Mouse (Mus musculus) spleen, adult 18-20 months (tissue): ENCODE results near the gene Crebrf.

Source experiments
- DNase-seq, 2 experiments: peaks; one replicate each; pipeline ENCODE4 v3.0.0; 2022; ENCODE audit warnings: mixed read lengths in 2 of 2

The Crebrf gene

DNA sequence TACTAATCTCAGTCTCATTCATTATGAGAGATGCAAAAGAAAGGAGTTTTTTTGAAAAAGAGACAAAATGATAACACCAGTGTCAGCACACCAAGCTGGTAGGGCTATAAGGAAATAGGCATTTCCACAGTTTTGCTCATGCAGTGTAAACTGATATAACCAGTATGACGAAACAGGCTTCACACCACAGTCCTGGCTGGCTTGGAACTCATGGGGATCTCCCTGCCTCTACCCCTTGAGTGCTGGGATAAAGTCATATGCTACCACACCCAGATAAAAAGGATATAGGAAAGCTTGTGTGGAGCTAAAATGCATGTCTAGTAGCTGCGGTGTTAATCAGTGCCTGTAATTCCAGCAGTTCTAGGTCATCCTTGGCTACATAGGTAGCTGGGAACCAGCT, 64.0 kb downstream of the Crebrf start:
- no peak for DNase-seq

DNA sequence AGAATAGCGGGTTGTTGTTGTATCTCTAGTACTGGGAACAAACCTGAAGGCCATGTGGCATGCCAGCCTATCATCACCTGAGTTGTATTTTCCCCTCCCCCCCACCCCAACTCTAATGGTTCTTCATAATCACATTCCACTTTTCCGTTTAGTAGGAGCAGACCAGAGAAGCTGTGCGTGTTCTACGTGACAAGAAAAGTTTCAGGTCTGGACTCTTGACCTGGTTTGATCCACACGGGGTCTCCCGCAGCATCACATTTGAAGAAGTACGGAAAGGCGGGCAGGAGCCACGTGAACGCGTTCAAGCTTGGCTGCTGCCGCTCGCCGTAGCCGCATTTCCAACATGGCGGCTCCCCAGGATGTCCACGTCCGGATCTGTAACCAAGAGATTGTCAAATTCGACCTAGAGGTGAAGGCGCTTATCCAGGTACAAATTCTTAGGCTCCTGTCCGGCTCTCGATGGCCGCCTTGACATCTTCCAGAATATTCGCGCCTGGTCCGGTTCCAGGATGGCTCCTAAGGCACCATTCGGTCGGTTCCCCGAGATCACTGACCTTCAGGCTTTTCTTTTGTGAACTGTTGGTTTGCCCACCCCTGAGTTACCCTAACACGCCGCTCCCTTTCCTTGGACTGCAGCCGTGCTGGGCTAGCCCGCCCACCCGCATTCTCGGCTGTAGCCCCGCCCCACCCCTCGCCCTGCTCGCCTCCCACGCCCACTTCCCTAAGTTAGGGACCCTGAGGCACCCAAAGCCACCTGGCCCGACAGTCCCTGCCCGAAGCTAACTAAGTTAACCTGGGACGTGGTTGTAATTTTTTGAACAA, 65.5 kb downstream of the Crebrf start, which contains the start of gene Bnip1:
Gene Bnip1, plus strand, starts transcription at position 317 of the 822 bp plus-strand sequence.
- peak; percentile 65 to 77 for DNase-seq

DNA sequence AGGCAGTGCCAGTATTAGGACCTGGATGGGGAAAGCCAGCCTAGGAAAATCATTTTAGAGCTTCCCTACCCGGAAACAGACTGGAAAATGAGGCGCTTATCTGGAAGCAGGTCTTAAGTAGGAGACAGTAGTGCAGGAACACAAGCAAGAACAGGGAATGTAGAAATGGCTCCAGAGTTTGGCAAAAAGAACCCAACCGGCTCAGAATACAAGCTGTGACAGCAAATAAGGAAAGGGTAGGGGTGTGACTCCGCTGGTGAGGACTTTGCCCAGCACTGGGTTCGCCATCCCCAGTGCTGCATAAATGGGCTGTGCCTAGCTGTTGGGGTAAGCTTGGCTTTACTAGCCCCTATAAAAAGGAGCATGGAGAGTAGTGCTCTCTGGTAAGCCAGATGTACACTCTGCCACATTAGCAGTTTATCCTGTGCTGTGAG, 66.2 kb downstream of the Crebrf start:
- no peak for DNase-seq

DNA sequence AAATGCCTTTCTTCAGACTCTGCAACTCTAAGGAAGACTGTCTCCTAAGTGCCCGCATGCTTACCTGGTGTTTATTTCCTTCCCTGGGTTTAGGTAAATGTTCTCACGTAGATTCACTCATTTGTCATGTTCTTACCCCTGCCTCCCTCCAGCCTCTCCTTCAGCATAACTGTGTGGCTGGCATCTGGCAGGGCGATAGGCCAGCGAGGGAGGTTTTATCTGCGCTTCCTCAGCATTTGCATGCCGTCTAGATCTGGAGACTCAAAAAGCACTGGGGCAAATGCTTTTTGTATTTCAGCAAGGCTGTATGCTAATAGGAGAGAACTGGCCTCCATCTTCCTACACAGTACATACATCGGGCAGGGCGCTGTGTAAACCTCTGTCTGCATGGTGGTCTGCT, 69.1 kb downstream of the Crebrf start:
- DNase-seq: no peak

DNA sequence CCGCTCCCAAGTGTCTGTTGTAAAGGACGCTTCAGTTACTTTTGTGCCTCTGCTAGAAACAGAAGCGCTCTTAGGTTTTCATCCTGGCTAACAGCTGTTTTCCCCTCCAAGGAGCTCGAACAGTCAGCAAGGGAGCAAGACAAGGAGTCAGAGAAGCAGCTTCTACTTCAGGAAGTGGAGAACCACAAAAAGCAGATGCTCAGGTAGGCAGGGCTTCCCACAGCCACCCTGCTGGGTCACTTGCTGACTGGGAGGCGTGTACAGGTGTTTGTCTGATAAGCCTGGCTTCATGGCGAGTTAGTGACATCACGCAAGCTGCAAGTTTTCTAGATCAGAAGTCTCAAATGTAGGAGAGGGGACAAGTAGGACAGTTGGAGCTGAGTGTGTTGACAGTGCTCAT, 71.1 kb downstream of the Crebrf start:
- DNase-seq: no peak

DNA sequence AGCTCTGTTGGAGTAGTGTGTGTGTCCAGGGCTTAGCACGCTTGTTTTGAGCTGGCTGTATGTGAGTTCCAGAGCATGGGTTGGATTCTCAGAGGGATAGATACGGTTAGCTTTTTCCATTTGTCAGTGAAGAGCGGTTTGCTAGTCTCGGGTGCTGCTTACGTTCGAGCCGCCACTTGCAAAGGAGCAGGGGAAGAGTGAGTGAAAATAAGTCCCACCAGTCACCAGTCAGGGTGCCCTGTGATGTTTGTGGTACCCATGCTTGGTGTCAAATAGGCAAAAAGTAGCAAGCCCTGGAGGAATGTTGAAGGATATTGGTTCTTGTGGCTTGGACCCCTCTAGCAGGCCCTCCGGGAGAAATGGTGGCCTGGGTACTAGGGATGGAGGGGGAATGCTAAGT, 73.5 kb downstream of the Crebrf start:
- no peak for DNase-seq

DNA sequence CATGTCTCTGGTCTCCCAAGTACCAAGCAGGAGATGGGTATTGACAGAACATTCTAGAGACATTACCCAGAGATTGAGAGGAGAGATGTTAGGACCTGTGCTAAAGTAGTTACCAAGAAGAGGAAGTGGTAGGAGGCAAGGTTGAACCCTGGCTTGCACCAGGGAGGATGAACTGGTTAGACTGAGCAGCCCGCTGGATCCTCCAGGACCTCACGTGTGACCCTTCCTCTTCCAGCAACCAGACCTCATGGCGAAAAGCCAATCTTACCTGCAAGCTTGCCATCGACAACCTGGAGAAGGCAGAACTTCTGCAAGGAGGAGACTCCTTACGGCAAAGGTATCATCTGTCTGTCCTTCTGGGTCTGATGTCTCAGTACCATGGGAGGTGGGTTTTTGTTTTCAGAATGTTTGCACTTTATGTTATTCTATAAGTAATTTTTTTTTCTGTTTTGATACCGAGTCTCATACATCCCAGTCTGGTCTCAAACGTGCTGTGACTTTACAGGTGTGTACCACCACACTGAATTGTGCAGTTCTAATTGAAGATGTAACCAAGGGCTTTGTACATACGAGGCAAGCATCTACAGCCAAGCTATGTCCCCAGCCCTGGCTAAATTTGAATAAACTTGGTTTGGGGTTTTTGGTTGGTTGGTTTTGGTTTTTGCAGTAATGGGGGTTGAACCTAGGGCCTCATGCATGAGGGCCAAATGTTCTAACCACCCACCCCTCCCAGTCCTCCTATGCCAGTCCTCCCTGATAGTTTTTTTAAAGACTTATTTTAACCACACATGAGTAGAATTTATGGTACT, 74.2 kb downstream of the Crebrf start:
- DNase-seq: peak; percentile 24 to 34

DNA sequence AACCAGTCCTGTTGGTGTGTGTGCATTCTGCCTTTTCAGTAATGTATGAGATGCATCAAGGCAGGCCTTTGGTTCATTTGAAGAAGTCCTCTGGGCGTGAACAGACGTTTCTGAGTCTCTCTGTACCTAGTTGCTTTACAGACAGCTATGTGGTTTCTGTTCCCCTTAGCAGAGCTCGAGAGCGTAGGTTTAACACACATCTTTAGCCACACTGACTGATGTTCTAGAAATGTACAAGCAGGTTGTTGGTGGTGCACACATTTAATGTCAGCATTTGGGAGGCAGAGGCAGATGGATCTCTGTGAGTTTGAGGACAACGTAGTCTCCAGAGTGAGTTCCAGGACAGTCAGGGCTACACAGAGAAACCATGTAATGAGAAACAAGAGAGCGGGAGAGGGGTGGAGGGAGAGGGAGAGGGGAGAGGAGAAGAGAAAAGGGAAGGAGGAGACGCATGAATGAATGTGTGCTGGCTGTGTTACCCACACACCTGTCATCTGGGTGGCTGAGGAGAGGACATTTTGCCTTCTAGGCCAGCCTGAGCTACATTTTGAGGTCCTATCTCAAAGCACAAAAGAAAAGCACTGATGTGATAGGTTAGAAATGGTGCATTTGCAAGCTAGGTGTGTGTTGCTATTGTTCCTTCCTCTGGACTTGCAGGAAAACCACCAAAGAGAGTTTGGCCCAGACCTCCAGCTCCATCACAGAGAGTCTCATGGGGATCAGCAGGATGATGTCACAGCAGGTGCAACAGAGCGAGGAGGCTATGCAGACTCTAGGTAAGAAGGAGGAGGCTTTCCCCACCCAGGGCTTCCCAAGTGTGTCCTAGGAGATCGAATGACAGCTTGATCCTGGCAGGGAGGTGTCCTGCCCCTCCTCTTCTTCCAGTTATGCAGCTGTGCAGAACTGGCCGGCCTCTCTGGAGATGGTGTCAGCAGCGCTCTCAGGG, 75.1 kb downstream of the Crebrf start:
- peak; percentile 58 to 60 for DNase-seq

DNA sequence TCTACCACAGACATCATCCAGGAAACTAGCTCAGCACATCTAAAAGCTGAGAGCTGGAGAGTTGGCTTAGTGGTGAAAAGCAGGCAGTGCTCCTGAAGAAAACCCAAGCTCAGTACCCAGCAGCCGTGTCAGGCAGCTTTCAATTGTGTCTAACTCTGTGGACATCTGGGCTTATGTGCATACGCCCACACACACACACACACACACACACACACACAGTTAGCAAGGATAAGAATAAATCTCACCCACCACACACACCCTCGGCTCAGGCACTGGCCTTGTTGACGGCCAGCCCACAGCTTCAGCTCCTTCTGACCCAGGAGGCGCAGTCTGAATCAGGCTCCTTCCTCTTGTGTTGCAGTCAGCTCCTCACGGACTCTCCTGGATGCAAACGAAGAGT, 76.1 kb downstream of the Crebrf start:
- DNase-seq: no peak

DNA sequence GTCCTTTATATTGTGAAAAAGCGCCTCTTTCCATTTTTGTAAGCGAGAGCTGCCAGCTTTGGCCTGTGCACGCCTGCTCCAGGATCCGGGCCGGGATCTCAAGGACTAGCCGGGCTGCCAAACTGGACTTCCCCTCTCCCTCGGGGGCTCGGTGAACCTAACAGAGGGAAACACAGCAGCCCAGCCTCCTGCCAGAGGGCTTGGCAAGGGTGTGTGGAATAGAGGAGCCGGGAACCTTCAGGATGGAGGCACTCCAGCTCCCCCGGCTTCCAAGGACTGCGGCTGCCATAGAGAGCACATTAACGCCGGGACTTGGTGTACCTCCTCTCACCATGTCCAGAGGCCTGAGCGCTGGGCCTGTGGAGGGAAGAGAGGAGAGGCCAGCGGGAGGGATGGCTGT, 76.6 kb downstream of the Crebrf start:
- no peak for DNase-seq

DNA sequence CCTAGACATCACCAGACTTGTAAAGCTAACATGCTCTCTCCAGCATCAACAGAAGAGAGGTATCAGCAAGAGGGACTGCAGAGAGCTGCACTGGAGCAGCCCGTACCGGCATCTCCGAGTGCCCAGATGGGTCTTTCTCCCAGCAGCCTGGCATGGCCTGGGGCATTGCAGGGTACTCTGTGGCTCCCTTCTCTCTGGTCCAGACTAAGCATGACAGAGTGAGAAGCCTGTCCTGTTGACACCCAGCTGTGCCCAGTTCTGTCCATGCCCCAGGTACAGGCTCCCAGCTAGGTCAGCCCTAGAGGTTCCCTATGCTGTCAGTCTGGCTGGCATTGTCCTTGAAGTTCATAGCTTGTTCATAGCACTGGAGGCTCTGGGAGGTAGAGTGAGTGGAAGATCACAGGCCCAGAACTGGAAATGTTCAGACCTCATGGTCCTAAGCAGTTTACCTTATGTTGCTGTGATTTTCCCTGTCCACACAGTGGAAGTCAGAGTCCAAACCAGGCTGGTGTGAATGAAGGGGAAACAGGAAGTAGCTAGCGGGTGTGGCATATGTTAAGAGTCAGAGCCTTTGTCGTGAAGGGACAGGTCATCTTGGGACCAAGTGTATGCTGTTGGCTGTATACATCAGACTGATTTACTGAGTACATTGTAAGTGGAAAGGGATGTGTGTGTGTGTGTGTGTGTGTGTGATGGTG, 77.8 kb downstream of the Crebrf start:
- no peak for DNase-seq

DNA sequence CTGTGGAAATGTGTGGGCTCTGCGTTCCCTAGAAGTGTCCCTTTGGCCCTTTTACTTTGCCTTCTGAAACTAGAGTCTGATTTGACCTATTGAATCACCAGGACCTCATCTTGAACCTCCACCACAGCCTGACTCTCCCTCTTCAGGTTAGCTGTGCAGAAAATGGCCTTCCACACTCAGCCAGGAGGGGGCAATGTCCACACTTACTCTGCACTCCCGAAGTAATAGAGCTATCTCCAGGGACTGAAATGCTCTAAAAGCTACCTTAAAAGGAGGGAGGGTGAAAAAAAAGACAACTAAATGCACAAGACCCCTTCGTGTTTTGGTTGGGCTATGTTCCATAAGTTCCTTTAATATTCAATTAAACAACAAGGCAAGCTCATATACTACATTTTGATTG, 79.3 kb downstream of the Crebrf start:
- peak; percentile 37 to 66 for DNase-seq

DNA sequence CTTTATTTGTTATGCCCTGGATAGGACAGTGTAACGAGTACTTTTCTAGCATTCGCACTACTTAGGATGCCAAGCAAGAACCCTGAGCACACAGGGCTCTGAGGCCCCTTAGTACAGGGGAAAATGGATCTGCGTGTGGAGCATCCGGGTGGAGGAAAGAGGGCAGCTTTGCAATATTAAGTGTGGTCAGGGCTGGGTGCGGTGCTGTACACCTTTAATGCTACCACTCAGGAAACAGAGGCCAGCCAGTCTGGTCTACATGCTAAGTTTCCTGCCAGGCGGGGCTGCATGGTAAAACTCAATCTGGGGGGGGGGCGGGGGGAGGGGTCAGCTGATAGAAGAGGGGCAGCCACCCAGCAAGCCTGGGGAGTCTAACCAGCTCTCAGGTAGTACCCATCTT, 79.9 kb downstream of the Crebrf start:
- no peak for DNase-seq

DNA sequence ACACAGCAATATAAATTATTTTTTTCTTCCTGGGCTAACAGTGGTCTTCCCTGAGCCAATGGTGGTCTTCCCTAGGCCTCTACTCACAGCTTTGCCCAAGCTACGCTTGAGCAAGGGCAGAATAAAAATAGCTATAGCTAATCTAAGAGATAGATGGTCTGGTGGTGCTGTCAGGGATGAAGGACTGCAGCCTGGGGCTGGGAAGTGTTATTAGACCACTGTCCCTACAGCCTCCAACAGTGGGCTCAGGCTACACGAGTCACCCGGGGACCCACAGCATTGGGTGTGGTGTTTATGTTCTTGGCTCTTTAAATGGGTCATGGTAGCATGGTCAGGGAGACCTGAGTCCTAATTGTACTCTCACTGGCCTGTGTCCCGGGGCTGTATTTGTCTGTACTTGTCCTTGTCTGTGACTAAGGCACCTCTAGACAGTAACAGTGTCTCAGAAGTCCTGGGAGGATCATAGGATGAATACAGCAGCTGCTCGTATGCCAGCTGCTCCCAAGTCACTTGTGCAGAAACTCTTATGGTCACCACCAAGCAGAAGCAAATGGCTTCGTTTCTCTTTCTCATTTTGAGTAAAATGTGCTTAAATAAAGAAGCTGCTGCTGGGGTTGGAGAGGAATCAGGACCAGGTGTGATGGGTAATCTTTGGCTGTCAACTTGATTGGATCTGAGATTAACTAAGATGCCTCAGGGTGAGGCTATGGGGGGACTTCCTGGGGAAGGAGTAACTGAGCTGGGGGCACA, 82.1 kb downstream of the Crebrf start:
- DNase-seq: no peak

DNA sequence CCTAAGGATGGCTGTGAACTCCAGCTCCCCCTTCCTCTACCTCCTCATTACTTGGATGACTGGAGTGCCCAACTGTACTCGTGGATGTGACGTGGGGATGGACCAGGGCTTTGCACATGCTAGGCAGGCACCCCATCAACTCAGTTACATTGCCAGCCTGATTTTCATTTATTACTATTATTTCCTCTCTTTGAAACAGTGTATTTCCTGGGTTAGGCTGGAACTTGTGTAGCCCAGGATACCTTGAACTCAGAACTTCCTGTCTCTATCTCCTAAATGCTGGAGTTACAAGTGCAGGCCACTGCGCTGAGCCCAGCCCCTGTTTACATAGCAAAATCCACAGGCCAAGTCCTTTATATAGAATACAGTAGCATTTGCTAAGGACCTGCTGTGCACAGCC, 87.4 kb downstream of the Crebrf start:
- no peak for DNase-seq

DNA sequence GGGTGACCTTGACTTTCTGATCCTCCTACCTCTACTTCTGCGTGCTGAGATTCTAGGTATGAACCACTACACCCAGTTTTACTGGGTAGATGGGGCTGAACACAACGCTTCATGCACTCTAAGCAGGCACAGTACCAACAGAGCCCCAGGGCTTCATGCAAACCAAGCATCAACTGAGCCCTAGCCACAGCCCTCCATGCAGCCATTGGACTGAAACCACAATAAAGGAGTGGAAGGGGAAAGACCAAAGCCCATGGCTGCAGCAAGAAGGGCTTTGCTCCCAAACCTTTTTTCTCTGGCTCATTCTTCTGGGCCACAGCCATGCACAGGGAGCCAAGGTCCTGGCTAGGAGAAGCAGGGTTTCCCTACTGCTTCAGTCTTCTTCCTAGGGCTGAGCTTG, 97.2 kb downstream of the Crebrf start:
- DNase-seq: no peak

DNA sequence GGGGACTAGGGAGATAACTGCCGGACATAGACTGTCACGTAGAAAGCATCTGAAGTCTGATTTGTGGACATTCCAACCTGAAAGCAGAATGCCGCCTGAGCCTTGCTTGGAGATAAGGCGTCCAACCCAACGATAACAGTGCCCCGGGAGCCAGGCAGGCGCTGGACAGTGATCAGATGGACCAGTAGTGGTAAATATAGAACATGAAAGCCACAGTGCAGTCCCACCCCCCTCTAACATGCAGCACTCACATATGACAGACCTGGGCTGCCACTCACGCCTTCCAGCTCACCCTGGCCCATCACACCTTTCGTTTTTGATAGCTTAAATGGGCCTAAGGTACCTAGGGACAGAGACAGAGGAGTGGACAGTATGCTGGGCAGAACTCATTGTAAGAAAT, 98.0 kb downstream of the Crebrf start:
- DNase-seq: no peak

DNA sequence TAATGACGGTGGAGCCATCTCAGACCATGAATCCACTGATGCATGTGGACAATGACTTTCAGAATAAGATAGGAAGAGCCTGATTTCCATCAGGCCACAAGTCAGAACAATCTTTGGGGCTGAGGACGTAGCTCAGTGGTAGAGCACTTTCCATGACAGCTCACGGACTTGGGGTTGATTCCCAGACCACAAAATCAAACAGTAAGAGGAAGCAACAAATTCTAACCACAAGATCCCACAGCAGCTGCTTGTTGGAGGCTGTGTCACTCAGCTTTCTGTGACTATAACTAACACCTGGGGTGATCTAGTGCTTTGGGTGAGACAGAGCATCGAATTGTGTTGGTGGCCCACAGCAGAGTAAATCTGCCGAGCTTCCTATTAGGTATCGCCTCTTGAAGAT, 101.4 kb downstream of the Crebrf start:
- DNase-seq: no peak

DNA sequence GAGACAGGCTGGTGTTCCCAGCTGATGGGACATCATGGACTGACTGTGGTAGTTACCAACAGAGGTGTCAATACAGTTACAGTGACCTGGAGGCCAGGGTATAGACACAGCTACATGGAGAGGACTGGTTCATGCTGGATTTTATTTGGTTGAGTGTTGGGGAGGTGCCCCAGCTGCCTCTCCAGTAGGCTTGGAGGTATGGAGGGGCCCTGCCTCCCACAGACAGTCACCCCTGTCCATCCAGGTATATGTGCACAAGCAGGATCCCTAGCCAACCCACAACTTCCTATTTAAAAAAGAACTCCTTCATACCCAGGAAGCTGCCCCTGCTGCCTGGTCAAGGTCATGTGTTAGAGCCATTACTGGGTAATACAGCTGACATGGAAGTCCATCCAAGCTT, 102.3 kb downstream of the Crebrf start:
- DNase-seq: no peak

DNA sequence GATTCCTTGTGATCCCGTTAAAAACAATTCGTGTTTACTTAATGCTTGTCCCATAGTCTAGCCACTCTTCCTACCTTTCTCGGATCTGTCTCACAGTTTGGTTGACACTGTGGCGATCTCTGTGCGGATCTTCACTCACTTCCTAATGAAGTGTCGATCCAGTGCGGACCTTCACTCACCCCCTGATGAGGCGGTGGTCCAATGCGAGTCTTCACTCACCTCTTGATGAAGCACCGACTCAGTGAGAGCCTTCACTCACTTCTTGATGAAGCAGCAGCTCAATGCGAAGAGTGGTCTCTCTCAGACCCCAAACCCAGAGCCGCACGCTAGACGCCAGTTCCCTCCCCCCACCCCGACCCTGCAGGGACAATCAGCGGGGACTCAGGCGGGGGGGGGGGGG, 110.7 kb downstream of the Crebrf start:
- no peak for DNase-seq
